Mouse (Mus musculus): ENCODE measurements around the gene Sdcbp2.

DNA sequence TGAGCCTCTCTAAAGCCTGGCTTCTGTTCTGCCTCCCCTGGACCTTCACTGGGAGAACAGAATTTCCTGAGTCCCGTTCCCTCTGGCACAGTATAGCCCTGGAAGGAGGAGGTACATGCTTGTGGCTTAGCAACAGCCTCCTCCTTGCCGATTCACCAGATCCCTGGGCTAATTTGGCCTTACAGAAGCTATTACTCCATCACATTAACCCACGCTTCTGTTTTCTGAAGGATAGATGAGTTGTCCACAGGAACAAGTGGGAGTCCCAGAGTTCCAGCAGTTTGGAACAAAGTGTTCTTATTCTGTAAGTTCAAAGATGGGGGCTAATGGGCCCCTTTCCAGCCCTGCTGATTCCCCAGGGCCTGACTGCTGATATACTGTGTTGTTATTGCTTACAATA lies 1.2 kb downstream of the Sdcbp2 start:
- TF ChIP-seq CTCF (IDR thresholded peaks at IDR 0.05; ENCODE audit: low read depth, low read length) (no peak), GATA1 (IDR thresholded peaks at IDR 0.05; ENCODE audit: borderline replicate concordance, low read length) (no peak), TAL1 (conservative IDR thresholded peaks at IDR 0.05; ENCODE audit: low read depth, low read length) (no peak), POLR2AphosphoS5 (IDR thresholded peaks at IDR 0.05; ENCODE audit: insufficient replicate concordance, low read depth, low read length) (no peak)
